Mouse (Mus musculus) T-helper 2 cell (primary cell): ENCODE results near the gene Nek7.

Experiments used
- in situ Hi-C: fragments of 300-600 bp; cut with MboI, MseI; formaldehyde crosslinking; loops from one replicate; pipeline ENCODE4 v1.15.1; 2025; ENCODE audit warnings: high pct_unique_total_duplicates

The Nek7 gene

DNA sequence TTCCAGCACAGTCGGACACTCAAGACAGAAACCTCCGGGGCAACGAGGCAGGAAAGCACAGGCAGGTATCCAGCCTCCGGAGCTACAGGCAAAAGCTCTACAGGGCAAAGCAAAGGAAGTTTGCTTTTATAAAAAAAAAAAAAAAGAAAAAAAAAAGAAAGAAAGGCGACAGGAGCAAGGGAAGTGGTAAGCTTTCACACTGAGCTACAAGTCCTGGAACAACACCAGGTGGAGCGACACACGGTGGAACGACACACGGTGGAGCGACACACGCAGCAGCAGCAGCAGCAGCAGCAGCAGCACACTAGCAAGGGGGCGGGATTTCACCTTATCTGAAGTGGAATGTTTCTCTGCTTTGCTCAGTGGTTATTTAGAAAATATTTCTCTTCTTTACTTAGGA is 10.8 kb downstream of the Nek7 start:
- in situ Hi-C loops: no loop called here

DNA sequence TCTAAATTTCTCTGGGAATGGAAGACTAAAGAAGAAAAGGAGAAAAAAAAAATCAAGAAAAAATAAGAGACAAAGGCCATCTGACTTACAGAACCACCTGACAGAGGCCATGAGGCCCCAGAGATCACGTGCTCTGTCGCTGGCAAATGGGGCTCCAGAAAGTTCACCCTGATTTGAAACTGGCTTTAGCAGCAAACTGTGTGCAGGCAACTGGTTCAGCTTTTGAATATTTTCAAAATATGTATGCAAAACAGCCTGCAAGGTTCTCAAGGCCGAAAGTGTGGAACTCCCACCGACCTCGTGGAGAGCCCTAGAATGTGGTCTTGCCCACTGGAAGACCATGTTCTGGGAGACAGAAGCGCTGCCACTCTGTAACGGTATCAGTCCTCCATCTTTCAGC is 11.6 kb downstream of the Nek7 start:
- in situ Hi-C loops: no loop called here

DNA sequence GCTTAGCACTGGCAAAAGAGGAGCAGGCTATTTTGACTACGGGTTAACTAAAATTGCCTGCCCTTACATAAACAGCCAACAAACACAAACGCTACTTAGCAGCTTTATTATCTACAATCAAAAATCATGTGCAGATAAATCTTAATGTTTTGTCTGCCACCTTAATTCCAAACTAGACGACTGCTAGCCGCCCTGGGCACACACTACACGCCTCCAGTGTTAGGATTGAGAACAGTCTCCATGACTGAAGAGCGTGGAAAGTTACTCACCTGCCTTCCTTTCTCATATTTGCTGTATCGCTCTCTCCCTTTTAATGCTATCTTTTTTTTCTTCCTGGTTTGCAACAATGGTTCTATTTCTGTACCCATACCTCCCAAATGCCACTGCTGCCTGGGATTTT is 12.1 kb downstream of the Nek7 start:
- in situ Hi-C loops: no loop called here

DNA sequence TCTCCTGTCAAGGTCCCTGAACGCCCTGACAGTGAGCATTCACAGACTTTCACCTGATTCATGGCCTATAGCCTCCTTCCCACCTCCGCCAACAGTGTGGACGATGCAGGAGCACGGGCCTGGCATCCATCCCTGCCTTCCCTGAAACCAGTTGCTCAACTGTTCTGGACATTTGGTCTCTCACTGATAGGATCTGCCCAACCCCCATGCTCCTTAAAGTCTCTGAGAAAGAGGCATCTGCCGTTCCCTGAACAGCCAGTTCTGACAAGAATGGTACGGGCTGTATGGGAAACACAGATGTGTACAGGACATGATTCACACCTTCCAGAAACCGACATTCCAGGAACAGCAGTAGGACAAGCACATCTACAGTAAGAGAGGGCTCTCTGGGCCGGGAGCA is 13.2 kb downstream of the Nek7 start:
- in situ Hi-C loops: no loop called here

DNA sequence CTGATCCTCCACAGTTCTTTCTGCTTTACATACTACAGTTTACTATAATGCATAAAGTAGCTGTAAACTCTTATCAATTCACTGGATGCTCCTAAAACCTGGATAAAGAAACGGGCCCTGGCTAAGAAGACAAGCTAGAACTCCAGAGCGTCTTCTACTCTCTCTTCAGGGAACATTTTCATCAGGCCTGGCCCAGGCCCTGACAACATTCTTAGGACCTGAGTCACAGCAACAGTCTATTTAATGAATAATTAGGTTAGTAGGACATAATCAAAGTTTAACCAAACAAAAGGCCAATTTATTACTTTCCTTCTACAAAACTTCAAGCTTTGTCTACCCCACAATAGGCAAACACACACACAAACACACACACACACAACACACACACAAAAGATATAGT is 15.2 kb downstream of the Nek7 start:
- in situ Hi-C loops: no loop called here

DNA sequence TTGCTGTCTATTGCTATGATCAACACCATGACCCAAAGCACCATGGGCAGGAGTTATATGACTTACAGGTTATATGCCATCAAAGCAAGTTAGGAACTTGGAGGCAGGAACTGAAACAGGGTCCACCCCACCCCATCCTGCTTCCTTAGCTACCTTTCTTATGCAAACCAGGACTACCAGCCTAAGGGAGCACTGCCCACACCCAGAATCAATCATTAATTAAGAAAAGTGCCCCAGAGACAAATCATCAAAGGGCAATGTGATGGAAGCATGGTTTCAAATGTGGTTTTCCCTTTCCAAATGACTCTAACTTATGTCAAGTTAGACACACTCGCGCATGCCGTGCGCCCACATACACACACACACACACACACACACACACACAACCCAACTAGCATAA is 16.0 kb downstream of the Nek7 start:
- in situ Hi-C loops: no loop called here

DNA sequence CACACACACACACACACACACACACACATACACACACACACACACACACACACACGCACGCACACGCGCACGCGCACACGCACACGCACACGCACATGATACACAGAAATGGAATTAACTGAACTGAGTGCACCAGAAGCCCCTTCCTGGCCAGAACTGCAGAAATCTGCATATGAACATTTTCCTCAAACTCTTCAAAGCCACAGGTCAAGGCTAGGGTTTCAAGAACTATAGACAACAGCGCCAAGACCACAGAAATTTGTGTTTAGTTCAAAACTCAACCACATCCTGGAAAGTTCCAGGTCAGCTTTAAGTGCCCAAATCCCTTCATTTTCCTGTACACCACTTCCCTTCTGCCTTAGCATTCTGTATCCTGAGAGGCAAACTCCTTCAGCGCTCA is 21.9 kb downstream of the Nek7 start:
- in situ Hi-C loops: no loop called here

DNA sequence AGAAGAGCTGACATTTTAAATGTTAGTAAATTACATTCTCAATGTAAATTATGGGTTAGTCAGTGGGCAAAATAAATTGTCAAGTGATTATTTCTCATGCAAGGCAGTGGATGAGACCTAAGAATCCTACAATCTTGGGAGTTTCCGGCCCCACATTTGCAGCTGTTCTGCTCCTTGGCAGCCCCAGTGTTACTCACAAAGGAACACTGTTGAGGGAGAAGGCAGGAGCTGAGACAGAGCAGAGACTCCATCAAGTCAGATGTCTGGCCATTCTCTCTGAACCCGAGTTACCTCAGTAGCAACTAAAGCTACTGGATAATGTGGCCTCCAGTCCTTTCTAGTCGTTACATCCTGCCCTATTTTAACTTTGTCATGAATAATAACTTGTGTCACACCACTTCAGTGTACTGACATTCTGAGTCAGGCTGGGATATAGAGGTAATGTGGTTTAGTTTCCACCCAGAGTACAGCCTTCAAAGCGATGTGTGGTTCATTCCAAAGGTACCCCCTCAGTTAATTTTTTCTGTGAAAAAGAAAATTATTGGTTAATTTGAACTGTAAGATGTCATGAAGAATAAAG is 23.7 kb downstream of the Nek7 start:
- in situ Hi-C loops: no loop called here

DNA sequence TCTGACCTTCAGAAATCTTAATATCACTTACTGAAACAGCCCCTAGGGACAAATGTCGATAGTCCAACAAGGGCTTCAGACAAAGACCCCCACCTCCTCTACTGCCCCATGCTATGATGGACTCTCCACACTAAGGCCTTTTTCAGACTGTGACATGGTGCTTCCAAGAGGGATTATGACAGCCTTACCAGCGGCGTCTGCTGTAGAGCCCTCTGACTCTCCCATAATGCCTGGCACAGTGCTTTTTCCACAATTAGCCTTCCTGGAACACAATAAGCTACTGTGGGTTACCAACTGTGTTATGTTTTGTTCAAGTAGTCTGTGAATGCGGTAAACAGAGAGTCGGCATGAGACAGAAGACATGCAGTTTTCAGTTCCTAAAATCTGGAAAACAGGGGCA is 25.0 kb downstream of the Nek7 start:
- in situ Hi-C loops: no loop called here

DNA sequence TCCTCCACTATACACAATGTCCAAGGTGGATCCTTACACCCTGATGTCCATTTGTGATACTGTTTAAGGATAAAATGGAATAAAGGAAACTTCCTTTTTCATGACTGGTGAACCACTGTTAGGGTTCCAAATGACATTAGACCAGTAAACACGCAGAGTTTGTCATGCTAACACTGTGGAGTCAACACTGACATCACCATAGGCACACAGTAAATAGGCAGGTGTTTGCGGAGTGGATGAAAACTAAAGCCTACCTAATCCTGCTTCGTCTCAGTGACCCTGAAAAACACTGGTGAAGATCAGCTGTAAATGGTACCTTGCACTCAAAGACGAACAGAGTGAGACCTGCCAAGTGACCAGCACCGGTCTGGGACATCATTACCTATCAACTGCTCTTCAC is 26.0 kb downstream of the Nek7 start:
- in situ Hi-C loops: no loop called here

DNA sequence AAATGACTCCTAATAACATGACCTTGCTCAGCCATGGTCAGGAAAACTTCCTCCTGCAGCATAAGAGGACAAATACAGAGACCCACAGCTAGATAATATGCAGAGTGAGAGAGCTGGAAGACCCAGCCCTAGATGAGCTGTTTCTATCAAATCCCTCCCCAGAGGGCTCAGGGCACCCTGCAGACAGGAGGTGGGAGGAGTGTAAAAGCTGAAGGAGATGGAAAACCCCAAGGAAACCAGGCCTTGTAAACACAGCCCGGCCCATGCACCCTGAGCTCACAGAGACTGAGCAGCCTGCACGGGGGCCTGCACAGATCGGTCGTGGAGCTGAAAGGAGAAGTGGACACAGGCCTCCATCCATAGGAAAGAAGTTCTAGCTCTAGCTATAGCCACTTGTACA is 27.5 kb downstream of the Nek7 start:
- in situ Hi-C loops: no loop called here

DNA sequence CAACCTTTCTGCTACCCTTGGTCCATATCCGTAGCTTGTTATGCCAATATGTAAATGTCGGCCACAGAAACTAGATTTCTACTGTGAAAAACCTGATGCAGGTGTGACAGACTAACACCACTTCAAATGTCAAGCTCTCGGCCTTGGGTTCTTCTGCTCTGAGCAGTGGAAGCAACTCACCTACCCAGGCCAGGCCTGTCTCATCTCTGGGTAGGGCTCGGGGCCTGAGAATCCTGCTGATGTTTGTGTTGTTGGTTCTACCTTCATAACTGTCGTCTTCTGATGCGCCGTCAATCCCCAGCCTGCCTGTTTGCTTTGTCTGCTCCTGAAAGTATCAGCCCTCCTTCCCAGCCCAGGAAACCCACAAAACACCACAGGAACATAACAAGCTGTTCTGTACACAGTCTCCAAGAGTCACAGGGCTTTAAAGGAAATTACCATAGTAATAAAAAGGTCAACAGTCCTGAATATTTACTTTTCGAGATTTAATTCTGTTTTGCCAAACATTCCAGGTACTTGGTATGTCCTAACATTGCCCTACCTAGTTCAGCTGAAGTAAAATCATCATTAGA is 29.4 kb downstream of the Nek7 start:
- in situ Hi-C loops: no loop called here

DNA sequence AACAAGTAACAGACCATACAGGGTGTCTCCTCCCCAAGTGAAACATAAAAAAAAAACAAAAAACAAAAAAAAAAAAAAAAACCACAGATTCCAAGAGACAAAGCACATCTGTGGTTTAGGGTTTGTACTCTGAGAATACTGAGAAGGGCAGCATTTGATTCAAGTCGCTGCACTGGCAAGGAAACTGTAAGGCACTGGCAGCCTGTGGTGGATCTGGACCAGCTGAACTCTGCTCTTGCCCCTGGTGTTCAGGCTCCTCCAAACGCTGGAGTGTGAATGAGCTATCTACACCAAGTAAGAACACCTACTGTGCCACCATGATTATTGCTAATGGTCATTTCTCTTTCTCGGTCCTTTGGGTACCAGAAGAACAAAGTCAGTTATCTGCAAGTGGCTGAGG is 30.8 kb downstream of the Nek7 start:
- in situ Hi-C loops: no loop called here

DNA sequence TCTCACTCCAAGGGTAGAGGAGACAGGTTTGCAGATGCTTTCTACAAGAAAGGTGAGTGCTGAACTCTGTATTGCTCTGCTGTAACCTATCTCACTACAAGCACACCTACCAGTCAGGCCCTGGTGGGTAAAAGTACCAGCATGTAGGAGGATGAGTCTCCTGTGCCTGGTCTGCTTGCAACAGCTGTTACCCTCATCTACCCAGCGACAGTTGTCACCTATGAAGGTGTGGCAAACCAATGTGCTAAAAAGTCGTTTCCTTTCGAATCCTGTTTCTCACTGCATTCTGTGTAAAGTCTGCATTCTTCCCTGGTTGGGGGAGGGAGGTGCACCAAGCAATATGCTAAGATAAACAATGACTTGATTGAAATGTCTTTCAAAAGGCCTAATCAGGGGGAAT is 32.1 kb downstream of the Nek7 start:
- in situ Hi-C loops: no loop called here

DNA sequence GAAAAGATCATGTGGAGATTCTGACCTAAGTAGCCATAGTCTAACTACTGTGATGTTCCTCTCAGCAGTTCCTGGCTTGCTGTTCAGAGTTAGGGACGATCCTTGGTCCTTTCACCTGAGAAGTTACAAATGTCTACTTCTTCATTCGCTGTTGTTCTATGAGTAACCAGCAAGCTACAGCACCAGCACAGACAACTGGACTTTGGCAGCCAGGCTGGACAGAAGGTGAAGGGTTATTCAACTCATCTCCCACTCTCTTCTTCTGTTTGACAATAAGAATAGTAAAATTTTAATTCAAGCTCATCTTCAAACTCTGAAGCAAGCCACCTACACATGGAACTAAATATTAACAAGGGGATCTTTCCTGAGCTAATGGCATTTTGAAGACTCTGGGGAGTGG is 33.0 kb downstream of the Nek7 start:
- in situ Hi-C loops: no loop called here

DNA sequence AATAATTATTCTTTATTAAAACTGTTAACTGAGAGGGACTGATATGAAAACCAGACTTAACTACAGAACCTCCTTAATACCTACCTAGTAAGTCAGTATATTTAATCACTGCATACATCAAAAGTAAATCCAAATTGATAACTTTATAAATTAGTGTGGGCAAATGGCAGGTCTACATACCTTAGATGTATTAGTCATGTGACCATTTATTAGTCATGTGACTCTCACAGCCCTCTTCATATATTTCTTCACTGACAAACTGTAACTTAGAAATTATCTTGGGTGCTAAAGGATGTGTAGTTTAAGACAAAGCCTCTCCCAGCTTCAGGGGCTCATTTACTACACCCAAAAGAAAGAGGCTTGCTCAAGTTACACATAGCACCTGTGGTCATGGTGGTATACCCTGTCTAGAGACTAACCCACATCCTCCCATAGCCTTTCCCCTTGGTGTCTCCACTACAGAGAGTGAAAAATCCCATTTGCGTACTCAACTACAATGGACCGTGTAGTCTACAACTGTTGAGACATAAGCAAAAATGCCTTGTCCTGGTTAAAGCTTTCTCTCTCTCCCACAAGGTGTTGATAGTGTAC is 35.4 kb downstream of the Nek7 start:
- in situ Hi-C loops: no loop called here

DNA sequence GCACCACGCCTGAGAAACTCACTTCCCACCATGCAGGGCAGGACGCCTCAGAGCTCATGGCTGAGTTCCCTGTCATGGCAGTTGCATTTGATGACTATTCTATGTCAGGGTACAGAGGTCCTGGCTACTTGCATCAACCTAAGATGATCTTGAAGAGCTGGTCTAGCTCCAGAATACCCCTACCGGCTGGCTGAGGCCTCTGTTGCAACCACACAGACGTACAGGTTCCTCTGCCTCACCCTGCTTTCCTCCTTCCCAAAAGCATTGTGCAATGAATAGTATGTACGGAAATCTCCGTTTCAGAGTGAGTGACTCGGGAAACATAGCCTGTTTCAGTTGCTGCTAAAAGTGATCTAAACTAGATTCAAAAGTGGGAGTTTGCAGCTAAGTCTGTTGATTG is 37.7 kb downstream of the Nek7 start:
- in situ Hi-C loops: no loop called here

DNA sequence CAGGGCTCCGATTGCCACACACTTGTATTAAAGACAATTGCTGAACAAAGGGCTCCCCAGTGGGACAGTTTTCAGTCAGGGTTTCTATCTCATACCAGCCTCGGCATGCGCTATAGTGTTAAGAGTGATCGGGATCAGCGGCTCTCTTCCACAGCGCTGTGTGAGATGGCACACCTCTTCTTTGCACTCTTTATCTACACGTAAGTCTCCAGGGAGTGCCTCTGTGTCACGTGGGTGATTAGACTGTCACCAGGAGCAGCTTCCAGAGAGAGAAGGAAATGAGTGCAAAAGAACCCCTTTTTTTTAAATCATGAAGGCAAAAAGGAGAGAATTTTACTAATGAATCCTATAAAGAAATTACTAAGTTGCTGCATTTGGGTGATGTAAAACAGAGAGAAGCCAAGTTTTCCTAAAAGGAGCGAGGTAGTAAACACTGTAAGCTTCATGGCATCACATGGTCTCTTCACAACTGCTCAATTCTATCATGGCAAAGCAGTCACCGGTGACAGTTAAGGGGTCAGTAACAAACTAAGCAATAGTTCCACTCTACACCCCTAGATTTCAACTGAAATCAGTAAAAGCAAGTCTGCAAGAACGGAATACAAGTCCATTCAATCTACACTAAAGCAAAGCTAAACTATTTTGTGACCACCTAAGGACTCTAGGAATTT is 40.0 kb downstream of the Nek7 start:
- in situ Hi-C loops: no loop called here

DNA sequence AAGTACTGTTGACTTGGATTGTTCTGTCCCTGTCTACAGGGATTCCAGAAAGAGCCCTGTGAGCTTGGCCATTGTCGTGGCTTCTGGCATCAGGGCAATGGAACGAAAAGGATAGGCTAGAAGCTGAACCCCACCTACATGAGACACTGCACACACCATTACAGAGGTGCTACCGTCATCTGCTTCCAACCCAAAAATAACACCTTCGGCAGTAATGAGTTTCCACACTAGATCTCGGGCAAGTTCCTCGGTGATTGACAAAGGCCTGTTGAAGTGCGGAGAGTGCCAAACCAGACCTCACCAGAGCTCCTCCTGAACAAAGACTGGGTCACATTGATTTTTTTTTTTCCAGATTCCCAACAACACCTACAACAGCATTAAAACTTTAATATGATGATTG is 40.7 kb downstream of the Nek7 start:
- in situ Hi-C loops: no loop called here

DNA sequence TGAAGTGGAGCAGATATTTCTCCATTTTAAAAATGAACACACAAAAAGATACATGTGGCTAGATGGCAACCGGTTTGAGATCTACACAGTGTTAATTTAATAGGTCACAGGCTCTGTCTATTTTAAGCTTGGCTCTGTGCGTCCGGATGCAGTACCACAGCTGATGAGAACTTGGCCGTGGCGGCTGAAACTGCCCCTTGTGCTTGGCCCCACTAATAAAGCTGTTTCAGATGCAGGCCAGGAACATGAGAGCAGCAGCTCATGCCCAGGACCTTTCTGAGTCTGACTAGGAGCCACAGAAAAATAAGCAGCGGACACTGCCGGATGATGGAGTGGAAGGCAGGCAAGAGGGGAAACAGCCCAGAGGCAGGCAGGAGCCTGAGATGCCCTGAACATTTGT is 43.1 kb downstream of the Nek7 start:
- in situ Hi-C loops: no loop called here

DNA sequence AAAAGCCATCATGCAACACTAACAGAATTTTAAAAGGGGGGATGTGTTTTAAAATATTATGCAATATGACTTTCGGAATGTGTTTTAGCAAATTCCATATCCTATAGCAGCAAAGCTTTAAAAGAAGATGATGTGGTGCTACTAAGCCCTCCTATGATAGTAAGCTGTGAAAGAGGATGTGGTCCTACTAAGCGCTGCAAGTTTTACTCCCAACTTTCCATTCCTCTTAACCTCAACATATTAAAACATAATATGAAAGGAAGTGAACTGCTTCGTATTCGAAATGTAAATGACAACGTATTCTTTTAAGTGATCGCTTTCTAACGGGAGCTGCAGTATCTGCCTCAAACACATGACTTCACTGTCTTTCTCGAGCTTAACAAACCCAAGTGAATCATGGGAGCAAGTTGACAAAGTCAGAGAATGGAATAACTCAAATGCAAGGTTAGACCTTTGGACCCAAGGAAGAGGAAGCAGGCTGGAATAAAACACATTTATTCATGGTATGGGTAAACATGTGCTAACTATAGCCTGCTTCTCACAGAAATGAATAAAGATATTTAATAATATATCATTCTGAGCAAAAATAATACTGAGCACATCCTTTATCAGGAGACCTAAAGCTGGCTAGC is 43.8 kb downstream of the Nek7 start:
- in situ Hi-C loops: no loop called here

DNA sequence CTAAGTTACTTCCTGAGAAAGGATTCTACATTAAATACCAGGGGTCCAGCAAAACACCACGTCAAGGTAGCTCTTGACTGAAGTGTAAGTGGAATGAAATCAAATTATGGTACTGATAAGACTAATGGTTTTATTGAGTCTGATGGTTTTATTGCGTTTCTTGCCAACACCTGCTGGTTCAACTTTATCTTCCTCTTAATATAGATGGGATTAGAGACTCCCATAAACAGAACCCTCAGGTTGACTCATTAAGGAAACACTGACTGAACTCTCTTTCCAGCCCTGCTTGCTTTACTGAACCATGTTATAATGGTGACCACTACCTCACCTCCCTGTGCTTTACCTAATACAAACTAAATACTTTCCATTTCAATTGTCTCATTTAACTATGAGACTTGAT is 44.3 kb downstream of the Nek7 start:
- in situ Hi-C loops: no loop called here
